Mouse (Mus musculus) midbrain, embryonic 12.5 days (tissue): Measurements from ENCODE around the gene Cst8. TPM values are rescaled to one million over a fixed set of nuclear protein-coding genes. Genes with fewer than 3 reads are reported as not detected.

Experiments used
- ATAC-seq: fragments of 200-750 bp; cut with Nextera tagmentation; 2 replicates; pipeline ENCODE4 v1.8.0; 2017; ENCODE audit warnings: low read depth, moderate TSS enrichment, moderate library complexity; ENCODE audit not compliant: low FRiP score
- H3K27ac ChIP-seq: fragments of 300-500 bp; sonication (generic); replicated peaks from 2 replicates; pipeline ENCODE4 v1.5.1; 2016; ENCODE audit warnings: mild to moderate bottlenecking
- H3K27me3 ChIP-seq: fragments of 300-500 bp; sonication (generic); 2 replicates; pipeline ENCODE4 v1.6.1; 2016; ENCODE audit warnings: mild to moderate bottlenecking
- H3K36me3 ChIP-seq: fragments of 300-500 bp; sonication (generic); 2 replicates; pipeline ENCODE4 v1.6.1; 2016
- H3K4me1 ChIP-seq: fragments of 300-500 bp; sonication (generic); 2 replicates; pipeline ENCODE4 v1.6.1; 2016
- H3K4me2 ChIP-seq: fragments of 300-500 bp; sonication (generic); replicated peaks from 2 replicates; pipeline ENCODE4 v1.6.1; 2016; ENCODE audit warnings: mild to moderate bottlenecking, moderate library complexity
- H3K4me3 ChIP-seq: fragments of 300-500 bp; sonication (generic); 2 replicates; pipeline ENCODE4 v1.5.1; 2016; ENCODE audit warnings: mild to moderate bottlenecking
- H3K9ac ChIP-seq: fragments of 300-500 bp; sonication (generic); replicated peaks from 2 replicates; pipeline ENCODE4 v1.6.1; 2016; ENCODE audit warnings: mild to moderate bottlenecking, moderate library complexity
- H3K9me3 ChIP-seq: fragments of 300-500 bp; sonication (generic); 2 replicates; pipeline ENCODE4 v1.6.1; 2016; ENCODE audit warnings: mild to moderate bottlenecking
- WGBS: fragments of 180-500 bp; shearing (Covaris S2); methylation state at CpG from one replicate; pipeline ENCODE4 v1.1.7; 2016; 5-methylcytosine and 5-hydroxymethylcytosine counted together
- polyA plus RNA-seq: library from polyadenylated mRNA; unstranded; fragments of >200 nt; fragmentation: Nextera tagmentation; extraction: Ambion mirVana; gene quantifications from 2 replicates; pipeline ENCODE4 v1.2.1, GENCODE M21; 2016

Gene Cst8
- polyA plus RNA-seq, 1 experiment from 2014 or later, result not detected

DNA sequence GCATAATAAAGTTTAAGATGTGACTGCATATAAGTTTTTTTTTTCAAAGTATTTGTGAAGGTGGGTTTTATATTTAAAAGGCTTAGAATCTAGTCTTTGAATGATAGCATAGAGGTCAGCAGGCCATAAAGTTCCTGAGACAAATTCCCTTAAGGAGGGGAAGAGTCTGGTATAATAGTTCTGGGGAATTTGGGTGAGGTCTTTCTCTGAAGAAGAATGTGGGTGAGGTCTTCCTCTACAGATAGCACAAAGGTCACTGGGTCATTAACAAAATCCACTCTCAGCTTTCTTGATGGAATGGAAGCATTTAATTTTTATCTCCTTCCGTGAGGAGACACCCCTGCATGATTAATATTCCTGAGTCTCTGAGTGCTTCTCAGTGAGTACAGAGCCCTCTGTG, 27.4 kb downstream of the Cst8 start:
- Histone ChIP-seq H3K4me3 (no peak overlapping the region), H3K27ac (no peak overlapping the region), H3K4me1 (no peaks in the 10 kb centered on the region), H3K4me2 (no peak overlapping the region), H3K9ac (no peak overlapping the region), H3K27me3 (no peaks in the 10 kb centered on the region), H3K36me3 (no peaks in the 10 kb centered on the region), H3K9me3 (no peaks in the 10 kb centered on the region)
- ATAC-seq, result no peak
- WGBS, result 77% methylated on average over 1 of the region's 1 CpGs

DNA sequence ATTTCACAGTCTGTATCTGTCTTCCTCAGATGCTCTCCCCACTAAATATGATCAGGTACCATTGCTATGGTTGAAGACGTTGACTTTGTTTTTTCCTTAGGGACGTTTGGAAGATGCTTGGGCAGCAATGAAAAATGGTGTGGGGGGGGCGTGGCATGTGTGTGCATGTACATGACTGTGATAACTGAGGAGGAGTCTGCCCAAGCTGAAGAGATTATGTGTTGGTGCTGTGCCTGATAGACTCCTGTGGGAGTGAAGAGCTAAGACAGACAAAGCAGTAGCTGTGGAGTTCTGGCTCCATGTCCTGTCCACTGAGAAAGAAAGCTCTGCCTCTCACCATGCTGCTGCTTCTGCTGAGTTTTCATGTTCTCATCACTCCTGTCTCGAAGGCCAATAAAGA, 36.3 kb downstream of the Cst8 start, which contains the start of gene Cst9:
Gene Cst9 (plus strand): TSS at position 236 of the 400 bp plus-strand sequence.
- no peaks in the 10 kb centered on the region for H3K4me1 ChIP-seq
- no peak within 1 kb of the TSS for H3K9ac ChIP-seq
- no peak within 1 kb of the TSS for H3K4me3 ChIP-seq
- H3K4me2 ChIP-seq, result no peak within 1 kb of the TSS
- WGBS, result 66% methylated on average over 4 of the region's 4 CpGs
- H3K9me3 ChIP-seq, result no peaks in the 10 kb centered on the region
- no peak for ATAC-seq
- no peaks in the 10 kb centered on the region for H3K36me3 ChIP-seq
- no peak within 1 kb of the TSS for H3K27ac ChIP-seq
- H3K27me3 ChIP-seq, result no peaks in the 10 kb centered on the region

DNA sequence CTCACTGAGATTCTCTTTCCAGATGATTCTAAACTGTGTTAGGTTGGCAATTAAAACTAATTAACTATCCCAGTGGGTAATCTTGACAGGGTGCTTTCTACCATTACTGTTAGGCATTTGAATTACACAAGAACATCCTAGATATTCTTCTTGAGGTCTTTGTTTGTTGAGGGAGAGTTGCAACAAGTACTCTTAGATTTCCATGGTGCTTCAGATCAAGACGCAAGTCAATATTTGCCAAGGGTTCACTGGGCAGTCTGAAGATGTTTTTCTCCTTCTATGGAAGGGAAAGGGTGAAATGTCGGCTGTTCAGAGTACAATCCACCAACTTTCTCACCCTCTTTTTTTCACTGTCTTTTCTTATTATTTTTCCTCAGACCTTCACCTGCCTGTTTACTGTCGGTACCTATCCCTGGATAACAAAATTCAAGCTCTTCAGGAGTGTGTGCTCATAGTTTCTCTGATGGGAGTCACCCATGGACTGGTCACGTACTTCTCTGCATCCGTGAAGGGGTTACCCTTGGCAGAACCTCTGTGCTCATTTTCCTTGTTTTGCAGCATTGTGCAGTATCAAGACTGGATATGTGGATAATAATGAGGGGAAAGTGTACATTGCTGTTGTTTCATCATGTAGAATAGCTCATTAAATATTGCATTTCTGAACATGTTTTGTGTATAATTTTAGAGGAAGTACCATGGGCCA, 39.6 kb downstream of the Cst8 start:
- Histone ChIP-seq H3K4me1 (no peaks in the 10 kb centered on the region), H3K9me3 (no peaks in the 10 kb centered on the region), H3K27me3 (no peaks in the 10 kb centered on the region), H3K4me3 (no peak overlapping the region), H3K4me2 (no peak overlapping the region), H3K36me3 (no peaks in the 10 kb centered on the region), H3K27ac (no peak overlapping the region), H3K9ac (no peak overlapping the region)
- WGBS, result 78% methylated on average over 5 of the region's 5 CpGs
- no peak for ATAC-seq

DNA sequence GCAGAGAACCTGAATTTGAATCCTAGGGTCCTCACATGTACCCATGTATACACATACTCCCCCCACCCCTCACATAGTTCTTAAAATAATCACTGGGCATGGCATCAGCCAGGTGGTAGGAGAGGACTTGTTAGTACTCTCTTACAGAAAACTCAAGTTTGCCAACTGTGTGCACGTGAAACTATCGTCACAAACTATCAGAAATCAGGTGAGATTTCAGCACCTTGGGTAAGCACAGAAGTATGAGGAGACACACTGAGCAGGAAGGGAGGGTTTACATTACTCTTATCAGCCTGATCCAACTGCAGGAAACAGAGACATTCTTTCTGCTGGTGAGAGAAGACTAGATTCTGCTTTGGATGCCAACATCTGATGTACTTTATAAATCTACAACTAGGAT, 40.6 kb downstream of the Cst8 start:
- ATAC-seq, result no peak
- Histone ChIP-seq H3K27ac (no peak overlapping the region), H3K4me1 (no peaks in the 10 kb centered on the region), H3K27me3 (no peaks in the 10 kb centered on the region), H3K9me3 (no peaks in the 10 kb centered on the region), H3K36me3 (no peaks in the 10 kb centered on the region), H3K4me2 (no peak overlapping the region), H3K4me3 (no peak overlapping the region), H3K9ac (no peak overlapping the region)
- WGBS, result 84% methylated on average over 2 of the region's 2 CpGs

DNA sequence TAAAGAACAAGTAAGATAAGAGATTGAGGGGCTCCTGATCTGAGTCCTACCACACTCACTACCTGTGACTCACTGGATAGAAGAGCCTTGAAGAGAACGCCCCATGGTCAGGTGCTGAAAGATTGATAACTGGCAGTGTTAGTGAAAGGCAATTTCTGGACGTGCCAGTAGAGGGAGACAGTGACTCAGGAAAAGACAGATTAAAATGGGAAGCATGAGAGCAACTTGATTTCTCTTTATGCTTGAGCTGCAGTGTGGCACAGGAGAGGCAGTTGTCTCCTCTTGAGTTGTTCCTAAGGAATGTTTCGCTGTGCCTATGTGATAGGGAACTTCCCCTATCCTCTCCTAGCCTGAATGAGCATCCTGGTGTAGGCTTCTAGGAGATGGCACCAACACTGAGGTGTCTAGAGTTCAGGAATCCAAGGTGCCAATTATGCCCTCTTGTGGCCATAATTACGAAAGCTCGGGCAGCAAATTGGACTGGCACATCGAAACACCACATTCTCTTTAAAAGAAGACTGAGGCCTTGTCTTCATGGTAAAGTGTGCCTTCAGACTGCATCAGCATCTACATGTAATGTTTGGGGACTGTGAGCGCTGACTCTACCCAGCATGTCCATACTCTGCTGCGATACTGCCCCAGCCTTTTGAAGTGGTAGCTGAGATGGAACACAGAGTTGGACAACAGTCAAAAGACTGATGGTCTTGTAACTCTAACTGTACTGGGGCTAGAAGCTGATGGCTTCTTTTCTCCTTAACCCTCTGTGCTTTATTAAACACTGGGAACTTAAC, 52.7 kb downstream of the Cst8 start:
- H3K4me3 ChIP-seq, result no peak overlapping the region
- no peak overlapping the region for H3K9ac ChIP-seq
- H3K4me1 ChIP-seq, result no peaks in the 10 kb centered on the region
- ATAC-seq, result peak; percentile 71
- no peak overlapping the region for H3K4me2 ChIP-seq
- H3K36me3 ChIP-seq, result no peaks in the 10 kb centered on the region
- H3K27ac ChIP-seq, result no peak overlapping the region
- H3K27me3 ChIP-seq, result no peaks in the 10 kb centered on the region
- 51% methylated on average over 8 of the region's 8 CpGs for WGBS
- H3K9me3 ChIP-seq, result no peaks in the 10 kb centered on the region

Other genes starting within 250 kb of the Cst8 start
- 87.3 and 97.9 TPM in 2 replicates for gene Nxt1, start 126.2 kb upstream of the Cst8 start, polyA plus RNA-seq
- gene Gzf1, start 117.8 kb upstream of the Cst8 start, polyA plus RNA-seq, result 22.1 and 23.6 TPM in 2 replicates
- 22.9 and 26.6 TPM in 2 replicates for gene Napb, start 66.3 kb upstream of the Cst8 start, polyA plus RNA-seq
- not detected in 2 replicates for gene Cstl1, start 48.4 kb upstream of the Cst8 start, polyA plus RNA-seq
- gene Cst11, start 27.3 kb upstream of the Cst8 start, polyA plus RNA-seq, result not detected in 2 replicates
- gene 8030411F24Rik, start 16.8 kb upstream of the Cst8 start, polyA plus RNA-seq, result not detected in 2 replicates
- gene Cst12, start 9.4 kb upstream of the Cst8 start, polyA plus RNA-seq, result not detected in 2 replicates
- gene Cst13, start 21.3 kb downstream of the Cst8 start, polyA plus RNA-seq, result not detected in 2 replicates
- gene Cst9, start 36.4 kb downstream of the Cst8 start, polyA plus RNA-seq, result not detected in 2 replicates
- gene 9230104L09Rik, start 66.3 kb downstream of the Cst8 start, polyA plus RNA-seq, result not detected in 2 replicates
- 325 and 355 TPM in 2 replicates for gene Cst3, start 76.9 kb downstream of the Cst8 start, polyA plus RNA-seq
- not detected in 2 replicates for gene Gm1330, start 204.5 kb downstream of the Cst8 start, polyA plus RNA-seq
- gene Gm10750, start 218.5 kb downstream of the Cst8 start, polyA plus RNA-seq, result not detected in 2 replicates